Mouse (Mus musculus) left cerebral cortex, postnatal 25 days (tissue): Measurements from ENCODE around the gene Baz2b. TPM values are rescaled to one million over a fixed set of nuclear protein-coding genes. Genes with fewer than 3 reads are reported as not detected.

Experiments used
- total RNA-seq, 2 experiments: library from RNA; stranded (reverse); gene quantifications; 2 replicates each; pipeline ENCODE4 v1.2.3; 2021

The Baz2b gene
- total RNA-seq, 2 experiments from 2014 or later = 47.5 to 57.5 TPM

Other genes with a start within 250 kb of the Baz2b start
- 10 to 100 TPM; 55.1 to 60.5 TPM for gene March7, start within 50 bp of the Baz2b start, total RNA-seq
- gene Cd302, start 74.6 kb upstream of the Baz2b start, total RNA-seq = 10 to 100 TPM; 19.1 to 19.6 TPM
- gene Ly75, start 173.5 kb upstream of the Baz2b start, total RNA-seq = 1 to 10 TPM; 1.2 to 1.7 TPM